Mouse (Mus musculus) kidney, postnatal 10 days (tissue): ENCODE data around the gene Polr1d.

Experiments used
- DNase-seq: peaks from one replicate; pipeline ENCODE4 v3.0.0; 2021; ENCODE audit warnings: mixed read lengths

The Polr1d gene

GRCm38 (mm10) chr5:147154806-147155371, 78.0 kb downstream of the Polr1d start:
- DNase-seq, result no peak

DNA sequence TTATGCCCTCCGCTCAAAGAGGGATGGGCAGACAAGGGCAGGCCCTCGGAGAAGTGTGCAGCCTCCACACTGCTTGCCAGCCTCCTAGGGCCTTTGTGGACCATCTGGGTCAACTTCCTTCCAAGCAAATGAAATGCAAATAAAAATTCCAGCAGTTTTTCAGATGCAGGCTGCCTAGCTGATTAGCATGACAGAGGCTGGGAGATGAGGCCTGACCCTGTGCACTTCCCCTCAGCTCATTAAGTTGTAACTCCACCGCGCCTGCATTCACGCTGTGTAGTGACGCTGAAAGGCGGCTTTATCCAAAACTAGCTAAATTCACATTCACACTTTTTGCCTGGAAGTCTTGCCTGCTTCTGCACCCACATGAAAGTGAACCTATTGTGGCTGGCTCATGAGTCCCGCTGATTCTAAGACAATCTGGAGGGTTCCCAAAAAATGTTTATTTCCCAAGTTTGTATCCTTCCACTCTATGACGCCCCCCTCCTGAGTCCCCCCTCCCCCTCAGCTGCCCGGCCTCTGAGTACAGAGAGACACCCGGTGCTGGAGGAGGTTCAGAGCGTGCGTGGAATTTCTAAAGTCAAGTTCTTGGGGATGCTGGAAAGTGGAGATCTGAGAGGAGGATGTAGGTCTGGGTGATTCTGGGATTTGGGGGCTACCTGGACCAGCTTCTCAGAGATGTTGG, 78.7 kb downstream of the Polr1d start:
- no peak for DNase-seq

DNA sequence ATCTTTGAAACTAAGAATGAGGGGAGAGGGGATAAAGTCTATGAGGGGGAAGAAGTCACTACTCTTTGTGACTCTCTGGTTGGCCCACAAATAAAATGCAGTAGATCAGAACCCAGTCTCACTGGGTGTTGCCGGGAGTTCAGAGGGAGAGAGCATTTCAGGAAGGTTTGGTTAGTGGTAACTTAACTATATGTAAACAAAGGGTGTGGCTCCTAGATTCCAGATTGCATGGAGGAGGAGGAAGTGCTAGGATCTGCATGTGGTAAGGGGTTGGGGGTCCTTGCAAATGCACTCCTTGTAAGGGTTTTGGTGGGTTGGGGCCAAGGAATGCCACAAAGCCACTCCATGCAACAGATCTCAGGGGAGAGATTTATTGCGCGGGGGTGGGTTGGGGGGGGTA, 79.5 kb downstream of the Polr1d start:
- no peak for DNase-seq

DNA sequence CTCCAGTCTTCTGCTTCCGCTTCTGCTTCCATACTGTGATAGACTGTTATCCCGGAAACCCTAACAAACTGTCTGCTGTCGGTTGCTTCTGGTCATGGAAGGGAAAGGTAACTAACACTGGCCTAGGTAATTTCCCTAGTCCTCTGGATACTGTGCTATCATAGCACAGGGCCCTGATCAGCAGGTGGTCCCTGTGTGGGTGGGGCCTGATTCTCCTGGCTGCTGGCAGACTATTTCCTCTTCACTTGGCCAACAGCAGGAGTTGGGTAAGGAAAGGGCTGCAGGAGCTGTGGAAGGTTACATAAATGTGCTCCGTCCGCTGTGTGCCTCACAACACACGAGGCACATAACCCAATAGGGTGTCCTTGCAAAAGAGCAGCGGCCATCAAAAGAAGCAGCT, 80.6 kb downstream of the Polr1d start:
- no peak for DNase-seq

- DNase-seq, result no peak
These were observed 82.5 kb downstream of the Polr1d start for GRCm38 (mm10) chr5:147159320-147159719.

DNA sequence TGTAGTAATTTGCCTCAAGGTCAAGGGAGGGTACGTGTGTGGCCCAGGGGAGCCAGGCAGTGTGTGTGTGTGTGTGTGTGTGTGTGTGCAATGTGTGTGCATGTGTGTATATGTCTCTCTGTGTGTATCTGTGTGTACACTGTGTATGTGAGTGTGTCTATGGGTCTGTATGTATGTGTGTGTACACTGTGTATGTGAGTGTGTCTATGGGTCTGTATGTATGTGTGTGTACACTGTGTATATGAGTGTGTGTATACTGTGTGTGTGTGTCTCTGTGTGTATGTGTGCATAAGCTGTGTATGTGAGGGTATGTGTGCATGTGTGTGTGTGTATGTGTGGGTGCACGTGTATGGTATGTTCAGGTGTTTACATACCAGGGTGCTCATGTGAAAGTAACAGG, 82.9 kb downstream of the Polr1d start:
- no peak for DNase-seq
